Mouse (Mus musculus) midbrain, postnatal 0 days (tissue): ENCODE data around the gene Fbxo40. TPM values are rescaled to one million over a fixed set of nuclear protein-coding genes. Genes with fewer than 3 reads are reported as not detected.

Experiments
- ATAC-seq: fragments of 200-750 bp; cut with Nextera tagmentation; 2 replicates; pipeline ENCODE4 v1.8.0; 2017; ENCODE audit warnings: moderate number of reproducible peaks, mild to moderate bottlenecking, moderate TSS enrichment, moderate library complexity; ENCODE audit not compliant: low FRiP score
- DNase-seq: peaks from one replicate; pipeline ENCODE4 v3.0.0-alpha.2; 2015; ENCODE audit warnings: low spot score
- H3K27ac ChIP-seq: fragments of 300-500 bp; sonication (generic); 2 replicates; pipeline ENCODE4 v1.5.1; 2014; ENCODE audit warnings: low read depth, mild to moderate bottlenecking, low read length, mixed read lengths
- H3K27me3 ChIP-seq: fragments of 300-500 bp; sonication (generic); 2 replicates; pipeline ENCODE4 v1.6.1; 2014; ENCODE audit warnings: low read length, control low read depth, mixed read lengths; ENCODE audit not compliant: insufficient read depth
- H3K36me3 ChIP-seq: fragments of 300-500 bp; sonication (generic); 2 replicates; pipeline ENCODE4 v1.6.1; 2014; ENCODE audit warnings: low read length, control low read depth, mixed read lengths; ENCODE audit not compliant: insufficient read depth
- H3K4me1 ChIP-seq: fragments of 300-500 bp; sonication (generic); 2 replicates; pipeline ENCODE4 v1.6.1; 2014; ENCODE audit warnings: mild to moderate bottlenecking, control low read depth, antibody characterized with exemption, low read length, mixed read lengths; ENCODE audit not compliant: insufficient read depth
- H3K4me2 ChIP-seq: fragments of 300-500 bp; sonication (generic); 2 replicates; pipeline ENCODE4 v1.6.1; 2014; ENCODE audit warnings: low read depth, mild to moderate bottlenecking, low read length, mixed read lengths; ENCODE audit not compliant: poor library complexity, severe bottlenecking
- H3K4me3 ChIP-seq: fragments of 300-500 bp; sonication (generic); 2 replicates; pipeline ENCODE4 v1.5.1; 2014; ENCODE audit warnings: low read depth, mild to moderate bottlenecking, low read length, moderate library complexity
- H3K9ac ChIP-seq: fragments of 300-500 bp; sonication (generic); replicated peaks from 2 replicates; pipeline ENCODE4 v1.6.1; 2014; ENCODE audit warnings: mild to moderate bottlenecking, low read length, moderate library complexity, mixed read lengths; ENCODE audit not compliant: poor library complexity, severe bottlenecking
- H3K9me3 ChIP-seq: fragments of 300-500 bp; sonication (generic); 2 replicates; pipeline ENCODE4 v1.6.1; 2016; ENCODE audit warnings: low read length, control low read depth
- CTCF ChIP-seq: IDR thresholded peaks from 2 replicates; pipeline ENCODE4 v1.5.1; 2016; ENCODE audit warnings: antibody characterized with exemption, mild to moderate bottlenecking
- WGBS: fragments of 180-500 bp; shearing (Covaris S2); extraction: QIAGEN DNeasy Blood & Tissue Kit; methylation state at CpG from one replicate; pipeline ENCODE4 v1.1.7; 2014; 5-methylcytosine and 5-hydroxymethylcytosine counted together
- polyA plus RNA-seq: library from polyadenylated mRNA; unstranded; fragments of >200 nt; fragmentation: Nextera tagmentation; extraction: Ambion mirVana; gene quantifications from 2 replicates; pipeline ENCODE4 v1.2.1, GENCODE M21; 2015
- total RNA-seq: library from RNA; depleted of rRNA; stranded (reverse); fragments of >200 nt; gene quantifications from 2 replicates; pipeline ENCODE4 v1.2.3, GENCODE M21; 2014; rRNA removed

The Fbxo40 gene
- total RNA-seq (0.19 and 0.44 TPM in 2 replicates), polyA plus RNA-seq (0.02 TPM in 1 of 2 replicates, not detected in the other)

DNA sequence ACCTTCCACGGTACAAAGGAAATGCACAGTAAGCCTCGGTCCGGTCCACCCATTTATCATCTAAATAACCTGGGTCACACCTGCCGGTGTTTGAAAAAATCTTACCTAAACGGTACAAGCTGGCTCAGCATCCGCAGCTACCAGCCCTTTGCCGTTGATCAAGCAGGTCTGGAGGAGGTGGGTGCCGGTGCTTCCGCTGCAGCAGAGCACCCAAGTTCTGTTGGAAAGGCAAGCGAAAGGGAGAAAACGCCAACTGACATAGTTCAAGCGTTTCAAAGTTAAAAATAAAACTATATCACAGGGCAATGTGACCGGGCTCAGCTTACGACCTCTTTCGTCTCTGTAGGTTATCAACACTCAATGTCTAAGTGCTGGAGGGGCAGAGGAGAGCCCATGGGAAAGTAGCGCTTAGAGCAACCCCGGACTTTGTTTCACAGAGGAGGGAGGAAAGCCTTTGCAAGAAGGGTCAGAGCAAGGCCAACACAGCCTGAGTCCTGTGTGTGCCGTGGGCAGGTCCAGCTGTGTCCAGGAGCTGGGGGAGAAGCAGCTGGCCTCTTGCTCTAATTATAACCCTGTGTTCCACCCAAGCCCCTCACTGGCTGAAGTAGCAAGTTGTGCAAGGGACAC, at the start of gene Fbxo40:
Gene Fbxo40 (minus strand): TSS at position 469 of the 627 bp plus-strand sequence.
- Histone ChIP-seq H3K36me3 (no peaks in the 10 kb centered on the region), H3K9ac (no peak within 1 kb of the TSS), H3K4me1 (no peaks in the 10 kb centered on the region), H3K27me3 (no peaks in the 10 kb centered on the region), H3K4me2 (no peak within 1 kb of the TSS), H3K9me3 (no peaks in the 10 kb centered on the region), H3K27ac (no peak within 1 kb of the TSS), H3K4me3 (no peak within 1 kb of the TSS)
- no peak for DNase-seq
- ATAC-seq, result no peak
- TF ChIP-seq CTCF, result no peak
- 85% methylated on average over 18 of the region's 18 CpGs for WGBS

DNA sequence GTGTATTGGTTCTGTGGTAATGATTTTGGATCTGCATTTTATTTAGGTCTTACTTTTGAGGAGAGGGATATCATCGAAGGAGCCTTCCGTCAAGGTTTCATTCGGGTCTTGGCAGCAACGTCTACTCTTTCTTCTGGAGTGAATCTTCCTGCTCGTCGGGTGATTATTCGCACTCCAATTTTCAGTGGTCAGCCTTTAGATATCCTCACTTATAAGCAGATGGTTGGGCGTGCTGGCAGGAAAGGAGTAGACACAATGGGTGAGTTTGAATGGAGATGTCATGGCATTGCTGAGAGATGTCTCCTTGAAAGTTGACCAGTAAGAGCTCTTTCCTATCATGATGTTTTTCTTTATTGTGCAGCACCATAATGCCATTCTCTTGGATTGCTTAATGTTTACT, 44.5 kb upstream of the Fbxo40 start:
- DNase-seq (no peak), ATAC-seq (no peak)
- Histone ChIP-seq H3K9ac (no peak overlapping the region), H3K27me3 (no peaks in the 10 kb centered on the region), H3K9me3 (no peaks in the 10 kb centered on the region), H3K27ac (no peak overlapping the region), H3K4me3 (no peak overlapping the region), H3K4me2 (no peak overlapping the region), H3K36me3 (peaks cover 4% of the 10 kb centered on the region; the same call in 1 of the 2 replicates), H3K4me1 (no peaks in the 10 kb centered on the region)
- WGBS, result 95% methylated on average over 8 of the region's 8 CpGs
- no peak for TF ChIP-seq CTCF

DNA sequence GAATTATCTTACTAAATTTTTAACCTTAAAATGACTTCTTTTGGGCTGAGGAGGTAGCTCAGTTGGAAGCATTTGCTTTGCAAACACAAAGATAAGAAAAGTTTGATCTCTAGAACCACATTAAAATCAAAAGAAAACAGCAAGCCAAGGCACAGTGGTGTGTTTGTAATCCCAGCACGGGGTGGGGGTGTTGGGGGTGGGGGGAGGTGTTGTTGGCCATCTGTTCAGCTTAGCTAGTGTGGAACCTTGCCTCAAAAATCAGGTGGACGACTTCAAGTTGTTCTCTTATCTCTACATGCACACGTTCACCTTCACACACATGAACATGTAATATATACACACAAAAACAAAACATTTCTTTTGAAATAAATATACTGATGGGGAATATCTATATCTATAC, 41.7 kb upstream of the Fbxo40 start:
- DNase-seq, result no peak
- no peaks in the 10 kb centered on the region for H3K4me1 ChIP-seq
- H3K9ac ChIP-seq, result no peak overlapping the region
- H3K9me3 ChIP-seq, result no peaks in the 10 kb centered on the region
- peaks cover 4% of the 10 kb centered on the region; the same call in 1 of the 2 replicates for H3K36me3 ChIP-seq
- no peak overlapping the region for H3K4me3 ChIP-seq
- no peak overlapping the region for H3K27ac ChIP-seq
- no peak for ATAC-seq
- H3K4me2 ChIP-seq, result no peak overlapping the region
- no peak for TF ChIP-seq CTCF
- WGBS, result 81% methylated on average over 3 of the region's 3 CpGs
- no peaks in the 10 kb centered on the region for H3K27me3 ChIP-seq

DNA sequence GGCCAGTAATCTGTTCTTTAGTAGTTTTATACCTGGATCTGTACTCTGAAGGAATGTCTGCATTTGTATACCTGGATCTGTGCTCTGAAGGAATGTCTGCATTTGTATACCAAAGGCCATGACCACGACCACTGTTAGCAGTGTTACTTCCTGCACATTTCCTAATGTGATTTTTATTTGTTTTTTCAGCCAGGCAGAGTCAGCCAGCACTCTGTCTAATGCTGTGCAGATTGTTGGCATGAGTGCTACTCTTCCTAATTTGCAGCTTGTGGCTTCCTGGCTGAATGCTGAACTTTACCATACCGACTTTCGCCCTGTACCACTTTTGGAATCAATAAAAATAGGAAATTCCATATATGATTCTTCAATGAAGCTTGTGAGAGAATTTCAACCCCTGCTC, 37.3 kb upstream of the Fbxo40 start:
- Histone ChIP-seq H3K4me1 (no peaks in the 10 kb centered on the region), H3K4me3 (no peak overlapping the region), H3K4me2 (no peak overlapping the region), H3K36me3 (no peaks in the 10 kb centered on the region; the same call in 1 of the 2 replicates), H3K27me3 (no peaks in the 10 kb centered on the region), H3K9me3 (no peaks in the 10 kb centered on the region), H3K27ac (no peak overlapping the region), H3K9ac (no peak overlapping the region)
- ATAC-seq, result no peak
- WGBS, result 85% methylated on average over 3 of the region's 3 CpGs
- DNase-seq, result no peak
- no peak for TF ChIP-seq CTCF

DNA sequence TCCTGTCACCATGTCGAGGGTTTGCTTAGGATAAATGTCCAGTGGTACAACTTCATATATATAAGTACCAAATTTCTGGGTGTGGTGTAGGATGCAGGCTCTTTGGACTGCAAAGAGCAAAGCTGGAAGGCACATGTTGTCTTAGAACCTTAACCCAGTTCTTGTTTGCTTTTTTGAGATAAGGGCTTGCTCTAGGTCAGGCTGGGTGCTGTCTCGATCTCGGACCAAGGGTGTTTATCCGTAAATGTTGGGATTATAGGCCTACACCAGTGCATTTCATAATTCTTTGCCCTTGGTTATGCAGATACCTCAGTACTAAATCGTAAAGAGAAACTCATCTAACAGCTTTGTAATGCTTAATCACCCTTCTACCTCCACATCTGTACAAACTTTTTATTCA, 22.1 kb upstream of the Fbxo40 start:
- Histone ChIP-seq H3K4me1 (peaks cover 9% of the 10 kb centered on the region; the same call in 1 of the 2 replicates), H3K9me3 (no peaks in the 10 kb centered on the region), H3K27me3 (no peaks in the 10 kb centered on the region), H3K4me2 (peak overlapping the region; percentile 97), H3K9ac (no peak overlapping the region), H3K4me3 (peak overlapping the region; percentile 63), H3K36me3 (no peaks in the 10 kb centered on the region), H3K27ac (no peak overlapping the region)
- WGBS, result 66% methylated on average over 5 of the region's 5 CpGs
- DNase-seq, result no peak
- TF ChIP-seq CTCF, result no peak
- no peak for ATAC-seq

DNA sequence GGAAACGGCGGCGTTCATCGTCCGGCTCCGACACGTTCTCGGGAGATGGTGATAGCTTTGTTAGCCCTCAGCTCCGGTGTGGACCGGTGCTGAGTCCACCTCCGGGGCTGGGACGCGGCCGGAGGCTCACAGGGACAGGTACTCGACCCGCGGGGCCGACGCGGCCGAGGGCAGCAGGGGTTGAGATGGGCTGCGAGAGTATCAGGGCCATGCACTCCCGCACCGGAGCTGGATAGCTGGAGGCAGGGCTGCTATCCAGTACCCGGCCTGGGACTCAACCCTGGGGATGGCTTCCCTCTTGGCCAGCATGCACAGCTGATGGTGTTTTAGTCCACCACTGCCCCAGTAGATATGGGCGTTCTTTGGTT, 21.6 kb upstream of the Fbxo40 start:
- peak; percentile 58 for ATAC-seq
- Histone ChIP-seq H3K4me1 (peaks cover 9% of the 10 kb centered on the region; the same call in 1 of the 2 replicates), H3K4me3 (peak overlapping the region; percentile 63), H3K27me3 (no peaks in the 10 kb centered on the region), H3K9me3 (no peaks in the 10 kb centered on the region), H3K4me2 (peak overlapping the region; percentile 97), H3K9ac (peak overlapping the region; percentile 57), H3K36me3 (no peaks in the 10 kb centered on the region), H3K27ac (no peak overlapping the region)
- under 1% methylated on average over 26 of the region's 26 CpGs for WGBS
- no peak for DNase-seq
- no peak for TF ChIP-seq CTCF
